Mouse (Mus musculus) forelimb bud, embryonic 11.5 days (tissue): ENCODE data around the gene Higd1a.

Source experiments
- DNase-seq: peaks from one replicate; pipeline ENCODE4 v3.0.0-alpha.2; 2012; ENCODE audit warnings: low read depth, low spot score

Higd1a gene

GRCm38 (mm10) chr9:121858153-121858488, at the start of gene Higd1a:
TSS of gene Higd1a (minus strand) at chr9:121858362.
- no peak for DNase-seq

GRCm38 (mm10) chr9:121907356-121908070, 49.4 kb upstream of the Higd1a start:
- no peak for DNase-seq

GRCm38 (mm10) chr9:121906456-121906855, 48.3 kb upstream of the Higd1a start:
- DNase-seq, result no peak

GRCm38 (mm10) chr9:121905556-121906185, 47.5 kb upstream of the Higd1a start:
- DNase-seq, result no peak

GRCm38 (mm10) chr9:121904946-121905345, 46.8 kb upstream of the Higd1a start:
- no peak for DNase-seq

- no peak for DNase-seq
Observed at GRCm38 (mm10) chr9:121904319-121904718, 46.2 kb upstream of the Higd1a start.

- no peak for DNase-seq
Observed at GRCm38 (mm10) chr9:121903476-121904305, 45.5 kb upstream of the Higd1a start.

- no peak for DNase-seq
Observed at GRCm38 (mm10) chr9:121901710-121902700, 43.8 kb upstream of the Higd1a start.

- DNase-seq, result no peak
Observed at GRCm38 (mm10) chr9:121900282-121900855, 42.2 kb upstream of the Higd1a start.

- DNase-seq, result no peak
Observed at GRCm38 (mm10) chr9:121899306-121899705, 41.1 kb upstream of the Higd1a start.

GRCm38 (mm10) chr9:121898245-121898644, 40.1 kb upstream of the Higd1a start, which contains the start of gene Ackr2:
TSS of gene Ackr2 (plus strand) at chr9:121898355.
- no peak for DNase-seq

GRCm38 (mm10) chr9:121896820-121897219, 38.7 kb upstream of the Higd1a start:
- DNase-seq, result no peak

- no peak for DNase-seq
Observed at GRCm38 (mm10) chr9:121895392-121895993, 37.3 kb upstream of the Higd1a start.

GRCm38 (mm10) chr9:121894447-121894846, 36.3 kb upstream of the Higd1a start:
- DNase-seq, result no peak

- DNase-seq, result no peak
Observed at GRCm38 (mm10) chr9:121892057-121892687, 34.0 kb upstream of the Higd1a start.

- DNase-seq, result no peak
Observed at GRCm38 (mm10) chr9:121891301-121891700, 33.1 kb upstream of the Higd1a start.

GRCm38 (mm10) chr9:121890441-121890941, 32.3 kb upstream of the Higd1a start:
- DNase-seq, result no peak

GRCm38 (mm10) chr9:121889927-121890440, 31.8 kb upstream of the Higd1a start:
- DNase-seq, result no peak

GRCm38 (mm10) chr9:121882015-121882457, 23.9 kb upstream of the Higd1a start:
- no peak for DNase-seq
